Mouse (Mus musculus): ENCODE measurements around the gene Slc43a2.

Slc43a2 gene

GRCm38 (mm10) chr11:75529771-75530170 is 1.7 kb upstream of the Slc43a2 start:
- DNase-seq (ENCODE audit: low read depth, low spot score): no peak

DNA sequence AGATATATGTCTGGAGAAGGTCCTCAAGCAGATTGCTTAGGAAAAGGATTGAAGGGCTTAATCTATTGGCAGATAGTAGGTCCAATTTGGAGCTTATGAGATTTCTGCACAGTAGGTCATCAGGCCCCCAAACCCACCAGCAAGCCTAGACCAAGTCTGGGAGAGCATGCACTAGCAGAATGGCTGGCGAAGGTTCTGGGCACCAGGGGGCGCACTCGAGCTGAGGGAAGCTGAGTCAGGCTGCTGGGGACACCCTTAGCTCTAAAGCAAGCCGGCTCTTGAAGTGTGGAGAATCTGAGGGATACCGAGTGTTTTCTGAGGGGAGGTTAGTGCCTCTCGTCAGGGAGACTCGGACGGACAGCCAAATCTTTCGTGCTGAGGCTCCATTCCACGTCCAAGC is 1.2 kb upstream of the Slc43a2 start:
- DNase-seq (ENCODE audit: low read depth, low spot score): peak; percentile 78

DNA sequence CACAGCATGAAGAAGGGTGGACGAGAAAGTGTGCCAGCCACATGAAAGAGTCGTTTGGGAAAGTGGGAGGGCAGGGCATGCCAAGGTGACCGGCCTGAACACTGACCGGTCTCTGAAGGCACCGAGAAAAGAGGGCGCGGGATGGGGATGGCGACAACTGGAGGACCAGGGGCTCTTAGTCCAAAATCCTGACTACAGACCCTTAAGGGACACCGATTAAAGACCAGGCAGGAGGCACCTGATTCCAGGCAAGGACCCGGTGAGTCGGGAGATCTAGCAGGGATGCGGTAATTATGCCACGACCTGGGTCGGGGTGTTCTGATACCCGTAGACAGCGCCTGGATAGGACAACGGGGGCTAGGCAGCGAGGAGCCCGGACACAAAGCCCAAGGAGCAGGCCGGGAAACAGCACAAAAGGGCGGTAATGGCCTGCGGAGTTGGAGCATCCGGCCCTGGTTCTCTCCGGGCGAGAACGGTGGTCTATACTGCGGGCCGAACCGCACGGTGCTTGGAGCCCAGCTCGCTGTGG is 585 bp upstream of the Slc43a2 start:
- DNase-seq (ENCODE audit: low read depth, low spot score): no peak

DNA sequence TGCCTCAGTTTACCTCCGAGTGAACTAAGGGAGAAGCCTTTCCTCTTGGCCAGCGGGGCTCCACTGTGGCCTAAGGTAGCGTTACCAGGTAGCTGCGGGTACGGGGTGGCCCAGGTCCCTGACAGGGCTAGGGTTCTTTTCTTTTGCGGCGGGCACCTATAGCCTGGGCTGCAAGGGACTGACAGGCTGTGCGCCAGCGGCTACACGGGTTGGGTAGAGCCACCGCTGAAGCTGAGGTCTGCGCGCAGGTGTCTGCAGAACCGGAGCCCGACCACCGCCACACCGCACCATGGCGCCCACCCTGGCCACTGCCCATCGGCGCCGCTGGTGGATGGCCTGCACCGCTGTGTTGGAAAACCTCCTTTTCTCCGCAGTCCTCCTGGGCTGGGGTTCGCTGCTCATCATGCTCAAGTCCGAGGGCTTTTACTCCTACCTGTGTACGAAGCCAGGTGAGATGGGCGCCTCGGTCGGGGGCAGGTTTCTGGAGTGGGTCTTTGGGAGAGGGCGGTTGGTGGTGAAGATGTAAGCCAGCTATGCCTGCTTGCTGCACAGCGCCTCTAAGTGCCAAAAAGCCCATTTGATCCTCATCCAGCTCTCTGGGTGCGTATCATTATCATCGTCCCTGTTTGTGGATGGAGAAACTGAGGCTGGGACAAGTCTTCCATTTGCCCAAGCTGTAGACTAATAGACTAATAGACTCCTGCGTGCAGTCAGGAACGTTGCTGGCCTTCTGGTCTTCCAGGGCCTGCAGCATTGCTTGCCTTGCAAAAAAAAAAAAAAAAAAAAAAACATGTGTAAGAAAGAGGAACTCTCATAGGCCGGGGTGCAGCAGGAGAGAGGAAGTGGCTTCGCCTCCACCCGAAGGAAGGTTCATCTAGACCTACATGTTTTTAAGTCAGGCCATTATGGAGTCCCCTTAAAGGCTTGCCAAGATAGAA is 1.1 kb downstream of the Slc43a2 start:
- no peak for DNase-seq (ENCODE audit: low read depth, low spot score)

DNA sequence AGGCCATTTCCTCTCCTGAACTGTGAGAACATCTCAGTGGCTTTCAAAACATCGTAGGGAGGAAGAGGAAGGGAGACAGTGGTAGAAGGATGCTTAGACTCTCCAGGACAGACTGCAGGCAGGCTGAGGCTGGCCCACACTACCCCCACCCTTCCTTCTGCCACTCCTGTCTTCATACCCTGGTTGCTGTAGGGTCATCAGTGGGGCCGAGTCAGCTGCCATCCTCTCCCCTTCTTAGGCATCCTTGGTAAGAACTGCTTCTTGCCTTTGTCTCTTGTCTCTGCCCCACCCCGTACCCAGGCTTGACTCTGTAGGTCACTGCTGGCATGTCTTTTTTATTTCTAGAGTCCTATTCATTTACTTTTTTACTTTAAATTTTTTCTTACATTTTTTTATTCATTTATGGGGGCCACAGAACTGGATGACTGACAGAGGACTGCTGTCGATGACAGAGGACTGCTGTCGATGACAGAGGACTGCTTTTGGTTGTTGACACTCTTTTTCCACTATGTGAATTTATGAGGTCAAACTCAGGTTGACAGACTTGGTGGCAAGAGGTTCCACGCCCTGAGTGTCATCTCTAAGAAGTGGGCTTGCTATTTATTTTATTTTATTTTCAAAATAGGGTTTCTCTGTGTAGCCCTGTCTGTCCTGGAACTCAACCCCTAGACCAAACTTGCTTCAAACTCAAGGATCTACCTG is 2.0 kb downstream of the Slc43a2 start:
- DNase-seq (ENCODE audit: low read depth, low spot score): no peak

DNA sequence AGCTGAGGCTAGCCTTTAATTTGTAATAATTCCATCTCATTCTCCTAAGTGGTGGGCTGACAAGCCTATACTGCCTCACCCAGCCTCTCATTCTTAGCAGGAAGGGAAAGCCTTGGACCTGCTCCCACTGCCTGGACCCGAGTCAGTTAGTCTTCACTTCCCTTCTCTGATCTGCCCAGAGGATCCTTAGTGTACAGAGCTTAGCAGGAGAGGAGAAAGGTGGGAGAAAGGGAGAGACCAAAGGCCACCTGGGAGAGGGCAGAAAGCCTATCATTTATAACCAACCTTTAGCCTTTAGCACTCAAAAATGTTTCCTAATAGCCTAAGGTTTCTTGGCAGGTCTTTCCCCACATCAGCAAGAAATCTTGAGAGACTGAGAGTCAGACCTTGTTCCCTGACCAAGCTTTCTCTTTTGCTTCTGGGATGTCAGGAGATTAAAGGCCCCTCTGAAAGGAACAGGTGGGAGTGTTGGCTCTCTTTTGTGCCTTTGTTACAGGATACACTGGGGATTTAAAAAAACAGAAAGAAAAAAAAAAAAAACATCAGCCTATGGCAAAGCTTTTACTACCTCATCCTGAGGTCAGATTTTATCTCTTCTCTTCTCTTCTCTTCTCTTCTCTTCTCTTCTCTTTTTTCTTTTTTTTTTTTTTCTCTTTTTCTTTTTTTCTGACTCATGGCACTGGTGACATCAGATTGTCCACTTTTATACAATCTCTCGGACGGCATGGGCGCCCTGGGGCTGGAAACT is 3.0 kb downstream of the Slc43a2 start:
- no peak for DNase-seq (ENCODE audit: low read depth, low spot score)

DNA sequence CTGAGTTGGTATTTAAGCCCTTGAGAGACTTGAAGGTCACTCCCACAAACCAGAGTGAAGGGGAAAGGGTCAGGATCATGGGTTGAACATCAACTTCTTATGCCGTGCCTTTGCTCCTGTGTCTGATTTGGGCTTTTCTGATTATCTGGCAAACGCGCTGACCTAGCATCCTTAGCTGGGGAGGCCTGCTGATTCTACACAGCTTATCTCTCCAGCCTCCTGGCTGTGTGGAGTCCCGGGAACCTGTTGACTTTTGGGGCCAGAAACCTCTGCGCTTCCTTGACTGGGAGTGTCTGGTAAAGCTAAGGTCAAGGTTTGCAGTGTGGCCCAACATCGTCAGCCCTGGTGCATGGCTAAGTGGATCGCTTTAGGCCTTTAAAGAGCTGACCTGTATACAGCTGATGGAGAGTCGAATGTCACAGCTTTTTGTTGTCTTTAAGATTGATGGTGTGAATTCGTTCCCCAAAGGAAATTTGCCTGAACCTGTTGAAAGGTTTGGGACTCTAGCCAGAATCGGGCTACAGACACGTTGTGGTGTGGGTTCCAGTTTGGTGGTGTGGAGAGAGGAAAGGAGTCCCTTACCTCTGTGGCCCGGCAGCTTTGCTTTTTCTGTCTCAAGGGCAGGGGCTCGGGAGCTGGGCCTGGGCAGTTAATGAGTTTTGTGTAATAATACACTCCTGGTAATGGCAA is 3.8 kb downstream of the Slc43a2 start:
- DNase-seq (ENCODE audit: low read depth, low spot score): no peak

DNA sequence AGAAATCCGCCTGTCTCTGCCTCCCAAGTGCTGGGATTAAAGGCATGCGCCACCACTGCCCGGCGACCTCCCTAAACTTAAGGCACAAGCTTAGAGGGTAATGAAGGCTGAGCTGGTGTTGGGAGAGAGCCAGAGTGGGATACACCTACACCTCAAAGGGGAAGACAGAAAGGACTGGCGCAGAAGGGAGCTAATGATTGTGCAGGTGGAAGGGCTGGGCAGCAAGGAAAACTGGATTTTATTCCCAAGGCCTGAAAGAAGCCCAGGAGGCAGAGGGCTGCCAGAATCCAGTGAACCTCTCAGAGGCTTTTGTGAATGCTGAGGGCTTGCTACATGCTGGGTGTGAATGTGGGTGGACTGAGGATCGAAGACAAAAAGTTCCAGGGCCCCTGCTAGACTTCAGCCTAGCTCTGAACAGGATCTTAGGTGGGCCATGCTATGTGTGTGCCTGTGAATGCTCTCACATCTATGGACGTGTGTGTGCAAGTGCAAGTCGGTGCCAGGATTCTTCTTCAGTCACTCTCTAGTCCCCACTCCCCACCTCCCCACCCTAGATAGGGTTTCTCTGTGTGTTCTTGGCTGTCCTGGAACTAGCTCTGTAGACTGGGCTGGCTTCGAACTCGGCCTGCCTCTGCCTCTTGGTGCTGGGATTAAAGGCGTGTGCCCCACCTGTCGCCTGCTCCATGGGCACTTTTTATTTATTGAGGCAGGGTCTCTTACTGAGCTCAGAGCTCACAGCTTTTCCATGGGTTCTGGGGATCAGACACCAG is 4.9 kb downstream of the Slc43a2 start:
- DNase-seq (ENCODE audit: low read depth, low spot score): no peak

DNA sequence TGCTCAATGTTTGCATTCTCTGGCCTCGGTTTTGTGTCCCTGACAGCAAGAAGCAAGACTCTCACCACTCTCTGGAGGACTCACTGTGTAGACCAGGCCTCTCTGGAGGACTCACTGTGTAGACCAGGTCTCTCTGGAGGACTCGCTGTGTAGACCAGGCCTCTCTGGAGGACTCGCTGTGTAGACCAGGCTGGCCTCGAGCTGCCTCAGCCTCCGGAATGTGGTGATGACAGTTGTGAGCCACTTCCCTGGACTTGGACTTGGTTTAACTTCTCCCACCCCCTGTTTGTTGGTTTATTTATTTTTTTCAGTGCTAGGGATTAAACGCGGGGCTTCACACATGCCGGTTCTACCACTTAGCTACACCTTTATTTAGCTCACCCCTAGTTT is 5.5 kb downstream of the Slc43a2 start:
- DNase-seq (ENCODE audit: low read depth, low spot score): no peak

GRCm38 (mm10) chr11:75537491-75538183 is 6.1 kb downstream of the Slc43a2 start:
- DNase-seq (ENCODE audit: low read depth, low spot score): no peak

GRCm38 (mm10) chr11:75538184-75538969 is 6.9 kb downstream of the Slc43a2 start:
- no peak for DNase-seq (ENCODE audit: low read depth, low spot score)

- no peak for DNase-seq (ENCODE audit: low read depth, low spot score)
Observed at GRCm38 (mm10) chr11:75538970-75539299, 7.4 kb downstream of the Slc43a2 start.

DNA sequence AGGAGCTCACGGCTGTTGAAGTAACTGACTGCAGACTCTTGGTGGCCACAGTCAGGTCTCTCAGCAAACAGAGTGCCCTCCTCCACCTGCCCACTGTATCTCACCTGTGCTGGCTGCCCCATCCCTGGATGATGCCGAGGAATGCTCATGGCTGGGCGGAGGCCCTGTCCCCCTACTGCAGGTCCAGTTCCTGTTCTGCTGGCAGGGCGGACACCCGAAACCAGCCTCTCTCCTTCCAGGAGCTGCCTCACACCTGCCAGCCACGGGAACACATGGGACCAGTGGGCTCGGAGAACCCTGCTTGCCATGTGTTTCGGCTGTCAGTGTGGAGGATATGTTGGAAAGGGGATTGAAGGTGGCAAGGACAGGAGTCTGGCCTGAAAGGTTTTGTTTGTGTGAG is 8.7 kb downstream of the Slc43a2 start:
- DNase-seq (ENCODE audit: low read depth, low spot score): no peak

DNA sequence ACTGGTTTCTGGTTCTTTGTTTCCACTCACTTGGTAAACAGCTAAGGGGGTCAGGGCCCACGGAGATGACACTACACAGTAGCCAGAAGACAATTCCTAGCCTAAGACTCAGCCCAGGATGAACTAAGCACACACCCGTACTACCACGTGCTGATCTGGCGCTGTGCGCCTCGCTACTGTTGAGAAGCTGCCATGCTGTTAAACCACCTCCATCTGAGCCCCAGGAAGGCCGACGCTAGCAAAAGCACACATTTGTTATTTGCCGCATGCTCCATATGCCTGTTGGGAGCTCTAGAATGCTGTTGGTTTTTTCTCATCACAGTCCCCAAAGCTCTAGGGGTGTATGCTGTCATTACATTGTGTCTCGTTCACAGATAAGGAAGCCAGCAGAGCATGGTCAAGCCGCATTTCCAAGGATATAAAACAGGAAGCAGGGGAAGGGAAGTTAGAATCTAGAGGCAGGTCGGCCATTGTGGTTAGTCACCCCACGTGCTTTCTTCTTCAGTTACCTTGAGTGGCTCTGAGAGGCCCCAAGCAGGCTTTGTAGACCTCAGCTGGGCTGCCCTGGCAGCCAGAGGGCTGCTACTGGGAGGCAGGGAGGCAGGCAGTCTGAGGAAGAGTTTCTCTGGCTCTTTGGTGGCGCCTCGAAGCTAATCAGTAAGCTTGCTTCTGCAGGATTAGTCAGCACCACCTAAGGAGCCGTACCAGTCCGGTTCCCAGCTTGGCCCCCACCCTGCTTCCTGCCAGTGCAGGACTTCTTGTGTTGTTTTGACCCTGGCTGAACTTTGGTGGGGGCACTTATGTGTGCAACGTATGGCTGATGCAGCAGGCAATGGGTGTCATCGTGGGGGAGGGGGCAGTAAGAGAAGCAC is 9.5 kb downstream of the Slc43a2 start:
- no peak for DNase-seq (ENCODE audit: low read depth, low spot score)

DNA sequence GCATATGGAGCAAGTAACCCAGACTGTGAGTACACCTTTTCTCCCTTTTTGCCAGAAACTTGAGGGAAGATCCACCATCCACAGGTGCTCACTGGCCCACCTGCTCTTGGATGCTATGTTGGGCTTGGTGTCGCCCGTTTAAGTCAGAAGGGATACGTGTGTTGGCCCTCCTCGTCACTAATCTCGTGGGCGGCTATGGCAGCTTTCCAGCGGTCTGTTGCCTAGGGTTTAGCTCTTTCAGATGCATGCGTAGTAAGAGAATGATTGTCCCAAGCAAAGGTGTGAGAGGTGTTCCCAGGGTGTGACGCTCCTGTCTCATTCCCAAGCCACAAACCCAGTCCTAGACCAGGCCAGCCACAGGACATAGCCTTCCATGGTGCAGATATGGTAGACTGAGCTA is 13.2 kb downstream of the Slc43a2 start:
- DNase-seq (ENCODE audit: low read depth, low spot score): no peak

DNA sequence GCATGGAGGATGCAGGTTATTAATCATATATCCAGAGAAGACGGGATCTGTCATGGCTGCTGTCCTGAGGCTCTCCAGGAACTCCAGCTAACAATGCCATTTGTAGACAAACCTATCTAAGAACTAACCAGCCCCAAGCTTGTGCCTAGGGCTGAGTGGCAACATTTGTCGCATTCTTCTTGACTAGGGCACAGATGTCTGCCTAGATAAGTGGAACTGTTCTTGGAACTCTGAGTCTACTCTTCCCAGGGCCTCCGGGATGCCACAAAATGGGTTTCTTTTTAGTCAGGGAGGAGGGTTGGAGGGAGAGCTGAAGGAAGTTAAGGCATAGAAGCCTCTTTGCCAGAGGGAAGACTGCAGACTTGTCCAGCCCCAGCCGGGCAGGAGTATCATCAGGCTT is 14.6 kb downstream of the Slc43a2 start:
- DNase-seq (ENCODE audit: low read depth, low spot score): no peak

DNA sequence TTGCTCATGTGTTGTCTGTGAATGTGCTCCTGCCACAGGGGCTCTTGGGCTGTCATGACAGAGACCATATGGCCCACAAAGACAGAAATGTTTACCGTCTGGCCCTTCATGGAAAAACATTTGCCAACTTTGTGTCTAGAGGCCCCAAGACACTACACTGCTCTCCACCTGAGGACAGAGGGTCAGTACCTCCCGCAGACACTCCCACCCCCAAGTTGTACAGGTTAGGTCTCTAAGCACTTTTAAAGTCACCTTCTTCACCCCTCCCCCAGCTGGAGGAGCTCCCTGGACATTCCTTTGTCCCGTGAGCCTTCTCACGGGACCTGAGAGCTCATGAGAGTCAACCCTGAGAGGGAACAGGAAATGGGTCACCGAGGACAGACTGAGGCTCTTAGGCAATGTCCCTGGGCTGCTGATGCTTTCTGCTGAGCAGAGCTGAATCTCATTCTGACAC is 18.2 kb downstream of the Slc43a2 start:
- no peak for DNase-seq (ENCODE audit: low read depth, low spot score)

DNA sequence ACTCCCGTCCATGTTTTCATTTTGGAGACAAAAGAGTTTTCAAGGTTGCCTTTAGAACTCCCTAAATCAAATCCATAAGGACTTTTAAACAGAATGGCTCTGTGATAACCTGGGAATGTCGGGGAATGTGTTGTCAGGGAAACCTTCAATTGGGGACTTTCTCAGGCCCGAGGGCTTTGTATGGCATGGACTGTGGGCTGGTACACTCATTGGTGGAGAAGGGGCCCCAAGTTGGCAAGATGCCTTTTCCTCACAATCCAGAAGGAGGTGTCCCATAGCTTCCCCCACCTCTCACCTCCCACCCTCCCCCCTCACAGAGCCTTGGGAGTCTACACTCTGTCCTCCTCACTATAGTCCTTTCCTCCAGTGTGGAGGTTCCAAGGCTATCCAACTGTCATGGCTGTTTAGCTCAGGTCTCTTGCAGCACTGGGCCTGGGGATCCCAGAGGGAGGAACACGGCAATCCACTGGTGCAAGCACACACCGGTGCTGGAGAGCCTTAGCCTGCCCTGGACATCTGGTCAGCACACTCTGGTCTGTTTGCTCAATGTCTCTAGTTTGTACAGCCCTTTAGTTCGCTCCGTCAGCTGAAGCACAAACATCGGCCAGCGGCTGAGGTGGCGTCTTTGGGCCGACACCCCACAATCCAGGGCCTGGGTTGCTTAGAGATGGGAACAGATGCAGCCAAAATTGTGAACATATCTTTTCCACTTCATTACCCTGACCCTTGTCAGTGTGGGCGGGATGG is 18.9 kb downstream of the Slc43a2 start:
- no peak for DNase-seq (ENCODE audit: low read depth, low spot score)
